Mouse (Mus musculus): ENCODE results near the gene Amer3.

DNA sequence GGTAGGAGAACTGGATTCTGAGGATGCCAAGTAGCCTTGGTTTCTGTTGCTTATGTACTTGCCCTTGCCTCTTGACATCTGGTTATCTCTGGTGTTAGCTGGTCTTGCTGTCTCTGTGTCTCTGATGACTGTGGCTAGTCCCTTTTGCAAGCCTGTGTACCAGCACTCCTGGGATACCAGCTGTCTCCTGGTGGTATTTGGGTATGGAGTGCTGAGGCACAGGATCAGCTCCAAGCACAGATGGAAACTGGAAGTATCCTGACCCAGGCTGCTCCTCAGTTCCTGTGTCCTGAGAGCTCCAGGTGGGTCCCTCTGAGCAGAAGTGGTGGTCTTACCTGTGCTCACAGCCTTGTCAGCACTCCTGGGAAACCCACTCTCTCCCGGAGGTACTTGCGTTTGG, 11.3 kb upstream of the Amer3 start:
- TF ChIP-seq CTCF (IDR thresholded peaks at IDR 0.05; ENCODE audit: control insufficient read depth, insufficient read depth, insufficient replicate concordance, low read depth, low read length) (no peak), POLR2A (IDR thresholded peaks at IDR 0.05; ENCODE audit: control insufficient read depth, low read depth, low read length) (no peak)

Measured in testis, adult 2 months (tissue).